Comparison of ENCODE assay signal across 9 mouse cellular contexts in the genomic region with DNA sequence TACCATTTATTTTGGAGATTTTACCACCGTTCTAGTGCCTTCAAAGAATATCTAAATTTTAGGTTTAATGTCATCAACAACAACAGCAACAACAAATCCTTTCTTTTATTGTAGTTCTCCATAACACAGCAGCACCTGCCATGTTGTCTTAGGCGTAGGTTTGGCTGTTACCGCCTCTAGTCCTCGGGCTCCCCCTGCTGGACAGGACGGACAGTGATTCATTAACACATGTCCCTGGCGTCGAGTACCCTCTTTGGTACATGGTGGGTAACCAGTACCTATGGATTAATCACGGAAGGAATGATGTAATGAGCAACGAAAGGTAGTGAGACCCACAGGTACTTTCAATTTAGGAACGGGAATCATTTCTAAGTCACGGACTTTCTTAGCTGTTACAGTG. TPM values are rescaled to one million over a fixed set of nuclear protein-coding genes. Genes with fewer than 3 reads are reported as not detected.
DNase-seq lines count a peak whose midpoint lies in the region; ATAC-seq and TF ChIP-seq lines count a peak whose summit lies in the region.
"Had no signal": no experiment of that assay in that cellular context is flagged by ENCODE, and none has a peak within 500 bp of the region (broad histone marks: within the 10 kb centered on the region; RNA-seq: fewer than 3 reads in every experiment).

No protein-coding gene starts in this region.

- no peaks in the 10 kb centered on the region for H3K36me3 ChIP-seq in kidney, postnatal 0 days (ENCODE audit: insufficient read depth, low read length)
- no peaks in the 10 kb centered on the region for H3K36me3 ChIP-seq in liver, embryonic 11.5 days (ENCODE audit: control insufficient read depth, insufficient read depth, low read length)
- H3K36me3 ChIP-seq: hindbrain, embryonic 15.5 days had no signal

- peaks cover 3% of the 10 kb centered on the region; the same call in 1 of the 2 replicates for H3K4me1 ChIP-seq in kidney, postnatal 0 days (replicated peaks; ENCODE audit: insufficient read depth, low read length)
- H3K4me1 ChIP-seq in liver, embryonic 11.5 days (replicated peaks; ENCODE audit: control insufficient read depth, insufficient read depth, low read length) = no peaks in the 10 kb centered on the region
- peaks cover 3% of the 10 kb centered on the region; the same call in 1 of the 2 replicates for H3K4me1 ChIP-seq in olfactory bulb, adult 2 months (ENCODE audit: control insufficient read depth, insufficient read depth, low read length)
- H3K4me1 ChIP-seq: hindbrain, embryonic 15.5 days had no signal

- no peaks in the 10 kb centered on the region for H3K9me3 ChIP-seq in kidney, postnatal 0 days (replicated peaks; ENCODE audit: low read length)
- H3K9me3 ChIP-seq in liver, embryonic 11.5 days (ENCODE audit: control insufficient read depth, low read length) = no peaks in the 10 kb centered on the region
- H3K9me3 ChIP-seq: hindbrain, embryonic 15.5 days had no signal

- H3K9ac ChIP-seq in kidney, postnatal 0 days (ENCODE audit: low read depth, low read length) = no peak overlapping the region
- no peak overlapping the region for H3K9ac ChIP-seq in liver, embryonic 11.5 days (ENCODE audit: low read depth, low read length)
- H3K9ac ChIP-seq: hindbrain, embryonic 15.5 days had no signal

- H3K4me3 ChIP-seq in kidney, postnatal 0 days (replicated peaks; ENCODE audit: low read depth, low read length) = no peak overlapping the region
- H3K4me3 ChIP-seq in liver, embryonic 11.5 days (ENCODE audit: low read depth, low read length) = no peak overlapping the region
- no peak overlapping the region for H3K4me3 ChIP-seq in olfactory bulb, adult 2 months (ENCODE audit: insufficient read depth, low read depth, low read length)
- H3K4me3 ChIP-seq: hindbrain, embryonic 15.5 days had no signal

- H3K27ac ChIP-seq in kidney, postnatal 0 days = no peak overlapping the region
- H3K27ac ChIP-seq in liver, embryonic 11.5 days (ENCODE audit: low read depth, low read length) = no peak overlapping the region
- H3K27ac ChIP-seq in olfactory bulb, adult 2 months (ENCODE audit: insufficient read depth, low read depth, low read length) = no peak overlapping the region
- H3K27ac ChIP-seq: hindbrain, embryonic 15.5 days had no signal

- TF ChIP-seq CTCF in kidney, postnatal 0 days (IDR thresholded peaks at IDR 0.05; ENCODE audit: low read depth) = peak; percentile 92
- TF ChIP-seq CTCF in olfactory bulb, adult 2 months (IDR thresholded peaks at IDR 0.05; ENCODE audit: insufficient read depth, low read depth, low read length) = peak; percentile 55; the same call in 1 of the 2 replicates

- DNase-seq in adrenal gland, adult 2 months = peak; percentile 70
- DNase-seq in embryo, embryonic 10.5 days (ENCODE audit: low spot score) = peak; percentile 79
- peak; percentile 19 for DNase-seq in gastrocnemius, postnatal 25 days
- peak; percentile 77 for DNase-seq in kidney, postnatal 0 days (ENCODE audit: low spot score)
- peak; percentile 58 for DNase-seq in liver, embryonic 11.5 days (ENCODE audit: low spot score)
- DNase-seq in thymus, postnatal 0 days (ENCODE audit: low spot score) = peak; percentile 72

- TF ChIP-seq POLR2A in olfactory bulb, adult 2 months (IDR thresholded peaks at IDR 0.05; ENCODE audit: insufficient read depth, low read depth, low read length) = no peak

- no peak overlapping the region for H3K4me2 ChIP-seq in kidney, postnatal 0 days (ENCODE audit: low read length)
- H3K4me2 ChIP-seq in liver, embryonic 11.5 days = no peak overlapping the region

- 42% methylated on average over 11 of the region's 11 CpGs for WGBS in kidney, postnatal 0 days
- 34% methylated on average over 11 of the region's 11 CpGs for WGBS in liver, embryonic 11.5 days
- 44% methylated on average over 11 of the region's 11 CpGs for WGBS in olfactory bulb, adult 2 months

- ATAC-seq in CD4-positive, CD25-positive, alpha-beta regulatory T cell, adult 4 months = peak; percentile 89
- peak; percentile 63; the same call in 1 of the 2 replicates for ATAC-seq in kidney, postnatal 0 days (replicated peaks; ENCODE audit: low FRiP score, low read depth)
- peak; percentile 61 for ATAC-seq in liver, embryonic 11.5 days (replicated peaks; ENCODE audit: low FRiP score)

- H3K27me3 ChIP-seq in kidney, postnatal 0 days (ENCODE audit: insufficient read depth, low read length) = no peaks in the 10 kb centered on the region
- H3K27me3 ChIP-seq in liver, embryonic 11.5 days (replicated peaks; ENCODE audit: control insufficient read depth, insufficient read depth, low read length) = no peaks in the 10 kb centered on the region
- H3K27me3 ChIP-seq: hindbrain, embryonic 15.5 days had no signal

RNA-seq across cellular contexts. Expression of a gene that starts 37.2 kb away (rescaled TPM):
- 10 to 100 TPM; 11.9 to 14.3 TPM for polyA plus RNA-seq in CD4-positive, CD25-positive, alpha-beta regulatory T cell, adult 4 months (2017; shearing (Covaris generic))
- 10 to 100 TPM; 59.1 to 70.7 TPM for total RNA-seq in adrenal gland, adult 2 months (2021)
- polyA plus RNA-seq in adrenal gland, adult 2 months (2012; rRNA removed) = 31.5 and 38.3 TPM in 2 replicates
- total RNA-seq in gastrocnemius, postnatal 25 days (2021) = 10 to 100 TPM; 52.0 to 62.7 TPM
- 46.5 and 47.7 TPM in 2 replicates for polyA plus RNA-seq in kidney, postnatal 0 days (2015; fragmentation: Nextera tagmentation; extraction: Ambion mirVana)
- 30.9 and 33.3 TPM in 2 replicates for polyA plus RNA-seq in liver, embryonic 11.5 days (2014; fragmentation: Nextera tagmentation; extraction: Ambion mirVana)
- polyA plus RNA-seq in olfactory bulb, adult 2 months (2012; ENCODE audit: insufficient read depth, insufficient read length, low replicate concordance, missing spikeins) = not detected in 2 replicates
- polyA plus RNA-seq in thymus, postnatal 0 days (2015; fragmentation: Nextera tagmentation; extraction: Ambion mirVana) = 21.2 and 21.3 TPM in 2 replicates

RNA-seq across cellular contexts. Expression of a gene that starts 52.8 kb away (rescaled TPM):
- not detected for polyA plus RNA-seq in CD4-positive, CD25-positive, alpha-beta regulatory T cell, adult 4 months (2017; shearing (Covaris generic))
- 1 to 10 TPM; 1.3 to 2.8 TPM for total RNA-seq in adrenal gland, adult 2 months (2021)
- polyA plus RNA-seq in adrenal gland, adult 2 months (2012; rRNA removed) = 1.0 and 1.4 TPM in 2 replicates
- 1 to 10 TPM; 1.8 TPM for total RNA-seq in gastrocnemius, postnatal 25 days (2021)
- 0.76 and 0.87 TPM in 2 replicates for polyA plus RNA-seq in kidney, postnatal 0 days (2015; fragmentation: Nextera tagmentation; extraction: Ambion mirVana)
- 0.08 and 0.12 TPM in 2 replicates for polyA plus RNA-seq in liver, embryonic 11.5 days (2014; fragmentation: Nextera tagmentation; extraction: Ambion mirVana)
- polyA plus RNA-seq in olfactory bulb, adult 2 months (2012; ENCODE audit: insufficient read depth, insufficient read length, low replicate concordance, missing spikeins) = not detected in 2 replicates
- polyA plus RNA-seq in thymus, postnatal 0 days (2015; fragmentation: Nextera tagmentation; extraction: Ambion mirVana) = 0.21 and 0.27 TPM in 2 replicates

Comparison
In these comparisons a context has a peak if more than half of its experiments do, and no peak if none do; other contexts are left out.
1. DNase-seq: peak in every context shown above with its lines; median percentile 79 in embryo, embryonic 10.5 days; 77 in kidney, postnatal 0 days; 72 in thymus, postnatal 0 days; 70 in adrenal gland, adult 2 months; 58 in liver, embryonic 11.5 days; 19 in gastrocnemius, postnatal 25 days.